Mouse (Mus musculus) small intestine, adult 10 weeks (tissue): Measurements from ENCODE around the gene Krtap19-9b. TPM values are rescaled to one million over a fixed set of nuclear protein-coding genes. Genes with fewer than 3 reads are reported as not detected.

ENCODE experiments used
- polyA plus RNA-seq: library from polyadenylated mRNA; stranded (reverse); fragments of 350-450 nt; fragmentation: Illumina TruSeq; extraction: RNeasy Lipid Tissue Mini Kit (QIAGEN cat#74804); gene quantifications from one replicate; pipeline ENCODE4 v1.2.3, GENCODE M21; 2014; ENCODE audit warnings: low replicate concordance

Gene Krtap19-9b
- polyA plus RNA-seq: not detected

DNA sequence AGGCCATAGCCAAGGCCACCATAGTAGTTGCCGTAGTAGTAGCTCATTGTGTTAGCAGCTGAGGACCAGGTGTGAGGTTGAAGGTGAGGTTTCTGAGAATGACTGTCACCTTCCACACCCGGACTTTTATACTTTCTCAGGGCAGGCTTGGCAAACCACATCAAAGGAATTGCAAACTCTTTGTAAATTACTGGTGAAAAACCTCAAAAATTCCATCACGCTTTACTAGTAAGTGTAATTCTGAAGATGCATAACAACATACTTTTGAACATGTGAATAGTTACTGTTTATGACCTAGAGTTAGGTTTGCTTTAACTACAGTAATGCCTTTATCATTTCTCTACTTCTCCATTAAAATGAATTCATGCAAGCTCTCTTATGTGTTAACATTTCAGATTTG lies at the start of gene Krtap19-9b:
TSS of gene Krtap19-9b (minus strand) at position 101 of the 400 bp plus-strand sequence.

DNA sequence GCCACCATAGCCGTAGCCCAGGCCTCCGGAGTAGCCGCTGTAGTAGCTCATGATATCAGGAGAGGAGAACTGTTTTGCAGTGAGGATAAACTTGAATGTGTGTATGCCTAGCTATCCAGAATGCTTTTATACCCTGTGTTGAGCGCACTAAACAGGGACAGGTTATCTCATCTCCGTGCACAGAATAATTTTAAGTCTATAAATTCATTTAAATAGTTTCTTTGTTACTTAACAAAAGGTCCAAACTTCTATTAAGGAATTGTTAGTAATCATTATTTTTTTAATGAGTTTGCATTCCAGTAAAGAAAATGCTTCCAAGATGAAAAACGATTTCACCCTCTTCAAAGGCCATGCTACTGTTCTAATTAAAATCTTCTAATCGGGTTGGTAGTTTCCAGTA lies 30.7 kb upstream of the Krtap19-9b start, which contains the start of gene Krtap16-3:
TSS of gene Krtap16-3 (minus strand) at position 101 of the 400 bp plus-strand sequence.

GRCm38 (mm10) chr16:88896357-88896756 lies 35.7 kb downstream of the Krtap19-9b start, which contains the start of gene Krtap19-5:
Gene Krtap19-5 (minus strand): TSS chr16:88896457.

DNA sequence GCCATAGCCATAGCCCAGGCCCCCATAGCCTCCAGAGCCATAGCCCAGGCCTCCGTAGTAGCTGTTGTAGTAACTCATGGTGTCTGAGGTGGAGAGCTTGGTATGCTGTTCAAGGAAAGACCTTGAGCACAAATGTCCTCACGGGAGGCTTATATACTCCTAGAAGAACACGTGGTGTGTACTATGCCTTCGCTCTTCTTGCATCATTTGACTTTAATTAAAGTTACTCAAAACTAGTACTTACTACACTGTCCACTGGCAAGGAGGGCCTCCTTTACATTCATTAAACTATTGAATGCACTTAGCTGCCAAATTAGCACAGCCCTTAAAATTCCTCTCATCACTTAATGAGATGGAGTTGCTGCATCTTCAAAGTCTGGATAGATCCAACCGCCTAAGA lies 47.1 kb downstream of the Krtap19-9b start, which contains the start of gene Krtap19-4:
TSS of gene Krtap19-4 (minus strand) at position 101 of the 400 bp plus-strand sequence.

Other genes starting within 250 kb of the Krtap19-9b start
- gene 2310061N02Rik, start 224.3 kb downstream of the Krtap19-9b start, polyA plus RNA-seq: not detected
- gene Krtap13-1, start 203.4 kb downstream of the Krtap19-9b start, polyA plus RNA-seq: not detected
- not detected for gene Krtap13, start 180.6 kb downstream of the Krtap19-9b start, polyA plus RNA-seq
- gene 2310034C09Rik, start 173.4 kb downstream of the Krtap19-9b start, polyA plus RNA-seq: not detected
- gene 2310057N15Rik, start 158.1 kb downstream of the Krtap19-9b start, polyA plus RNA-seq: not detected
- gene Gm5965, start 154.4 kb downstream of the Krtap19-9b start, polyA plus RNA-seq: not detected
- not detected for gene Gm20741, start 120.0 kb downstream of the Krtap19-9b start, polyA plus RNA-seq
- gene Krtap15, start 112.0 kb downstream of the Krtap19-9b start, polyA plus RNA-seq: not detected
- gene Krtap14, start 106.1 kb downstream of the Krtap19-9b start, polyA plus RNA-seq: not detected
- not detected for gene Krtap19-1, start 62.9 kb downstream of the Krtap19-9b start, polyA plus RNA-seq
- gene Krtap19-2, start 58.0 kb downstream of the Krtap19-9b start, polyA plus RNA-seq: not detected
- gene Krtap19-3, start 54.2 kb downstream of the Krtap19-9b start, polyA plus RNA-seq: not detected
- gene Krtap19-4, start 47.2 kb downstream of the Krtap19-9b start, polyA plus RNA-seq: not detected
- not detected for gene Krtap19-5, start 35.8 kb downstream of the Krtap19-9b start, polyA plus RNA-seq
- gene Krtap16-3, start 30.6 kb upstream of the Krtap19-9b start, polyA plus RNA-seq: not detected
- gene Krtap22-2, start 78.5 kb upstream of the Krtap19-9b start, polyA plus RNA-seq: not detected
- not detected for gene Gm10229, start 83.0 kb upstream of the Krtap19-9b start, polyA plus RNA-seq
- not detected for gene Krtap6-1, start 99.4 kb upstream of the Krtap19-9b start, polyA plus RNA-seq
- not detected for gene Gm10228, start 109.2 kb upstream of the Krtap19-9b start, polyA plus RNA-seq
- gene Krtap6-5, start 115.6 kb upstream of the Krtap19-9b start, polyA plus RNA-seq: not detected
- gene 1110025L11Rik, start 131.7 kb upstream of the Krtap19-9b start, polyA plus RNA-seq: not detected
- gene Krtap6-3, start 151.8 kb upstream of the Krtap19-9b start, polyA plus RNA-seq: not detected
- not detected for gene Gm6358, start 208.6 kb upstream of the Krtap19-9b start, polyA plus RNA-seq
- gene Gm10061, start 218.8 kb upstream of the Krtap19-9b start, polyA plus RNA-seq: not detected
- not detected for gene Gm9789, start 225.7 kb upstream of the Krtap19-9b start, polyA plus RNA-seq
- not detected for gene Gm7735, start 237.2 kb upstream of the Krtap19-9b start, polyA plus RNA-seq
- not detected for gene 1110057P08Rik, start 242.5 kb upstream of the Krtap19-9b start, polyA plus RNA-seq